Mouse (Mus musculus) testis, adult 2 months (tissue): ENCODE results near the gene Kif1b.

Experiments used
- CTCF ChIP-seq: fragments of 200-500 bp; IDR thresholded peaks from 2 replicates; pipeline ENCODE4 v1.5.1; 2012; ENCODE audit warnings: low read depth, mild to moderate bottlenecking, inconsistent platforms, low read length, moderate library complexity; ENCODE audit not compliant: control insufficient read depth, insufficient read depth, insufficient replicate concordance
- POLR2A ChIP-seq: fragments of 200-500 bp; IDR thresholded peaks from 2 replicates; pipeline ENCODE4 v1.6.1; 2012; ENCODE audit warnings: low read depth, mild to moderate bottlenecking, inconsistent platforms, low read length, moderate library complexity; ENCODE audit not compliant: control insufficient read depth

DNA sequence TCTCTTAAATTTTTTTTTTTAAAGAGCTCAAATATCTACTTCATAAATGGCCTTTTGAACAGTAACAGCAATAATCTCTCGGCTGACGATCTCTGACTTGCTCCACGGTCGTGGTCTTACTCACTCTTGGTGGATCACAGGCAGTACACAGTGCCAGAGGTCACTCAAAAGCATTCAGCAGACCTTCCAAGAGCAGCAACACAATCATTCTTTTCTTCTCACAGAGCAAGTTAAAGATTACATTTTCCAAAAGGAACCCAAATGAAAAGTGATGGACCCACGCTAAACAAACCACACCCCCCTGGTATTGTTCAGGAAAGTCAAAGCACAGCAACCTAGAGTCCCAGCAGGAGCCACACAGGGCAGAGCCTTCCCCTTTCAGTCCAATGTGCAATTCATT lies 130.4 kb downstream of the Kif1b start:
- TF ChIP-seq CTCF (no peak), POLR2A (no peak)
